Mouse (Mus musculus) thymus, adult 2 months (tissue): ENCODE data around the gene Rab44.

Experiments
- CTCF ChIP-seq: fragments of 200-500 bp; IDR thresholded peaks from 2 replicates; pipeline ENCODE4 v1.5.1; 2012; ENCODE audit warnings: mild to moderate bottlenecking, control low read depth, low read length, moderate library complexity, borderline replicate concordance; ENCODE audit not compliant: control insufficient read depth, poor library complexity, insufficient read depth; ENCODE audit errors: extremely low read depth
- POLR2A ChIP-seq: fragments of 200-500 bp; IDR thresholded peaks from 2 replicates; pipeline ENCODE4 v1.6.1; 2012; ENCODE audit warnings: mild to moderate bottlenecking, low read length, control low read depth, moderate library complexity; ENCODE audit not compliant: control insufficient read depth, poor library complexity, insufficient read depth; ENCODE audit errors: extremely low read depth

GRCm38 (mm10) chr17:29136236-29136635 lies 22.3 kb downstream of the Rab44 start:
- no peak for TF ChIP-seq POLR2A
- no peak for TF ChIP-seq CTCF
